Mouse (Mus musculus) common myeloid progenitor, adult 5-6 weeks (primary cell): ENCODE measurements around the gene Lpp. TPM values are rescaled to one million over a fixed set of nuclear protein-coding genes. Genes with fewer than 3 reads are reported as not detected.

Experiments used
- ATAC-seq: replicated peaks from 2 replicates; pipeline ENCODE4 v1.8.0; 2016; ENCODE audit warnings: low read depth, mild to moderate bottlenecking, moderate TSS enrichment, inconsistent platforms; ENCODE audit not compliant: poor library complexity, severe bottlenecking
- total RNA-seq: library from RNA; stranded (forward); fragments of 200-1000, 187-1606 nt; gene quantifications from 2 replicates; pipeline ENCODE4 v1.2.3, GENCODE M21; 2017

Gene Lpp
- total RNA-seq, 1 experiment from 2014 or later: 4.2 TPM

DNA sequence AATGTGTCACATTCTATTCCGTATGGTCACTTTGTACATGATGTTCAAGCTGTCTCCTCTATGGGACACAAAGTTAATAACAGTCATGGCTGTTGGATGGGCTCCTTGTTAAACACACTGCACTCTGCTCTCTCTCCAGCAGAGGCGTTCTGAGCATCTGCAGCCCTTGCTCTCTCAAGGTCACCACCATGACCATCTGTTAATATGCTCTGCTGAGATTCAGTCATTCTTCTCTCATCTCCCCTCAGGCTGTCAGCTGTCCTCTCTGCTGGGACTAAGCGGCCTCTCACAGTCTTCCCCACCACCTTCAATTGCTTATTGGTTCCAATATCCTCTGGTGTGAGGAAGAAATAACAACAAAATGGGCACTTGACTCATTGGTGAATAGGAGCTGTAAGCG, 425.8 kb downstream of the Lpp start:
- ATAC-seq: no peak

DNA sequence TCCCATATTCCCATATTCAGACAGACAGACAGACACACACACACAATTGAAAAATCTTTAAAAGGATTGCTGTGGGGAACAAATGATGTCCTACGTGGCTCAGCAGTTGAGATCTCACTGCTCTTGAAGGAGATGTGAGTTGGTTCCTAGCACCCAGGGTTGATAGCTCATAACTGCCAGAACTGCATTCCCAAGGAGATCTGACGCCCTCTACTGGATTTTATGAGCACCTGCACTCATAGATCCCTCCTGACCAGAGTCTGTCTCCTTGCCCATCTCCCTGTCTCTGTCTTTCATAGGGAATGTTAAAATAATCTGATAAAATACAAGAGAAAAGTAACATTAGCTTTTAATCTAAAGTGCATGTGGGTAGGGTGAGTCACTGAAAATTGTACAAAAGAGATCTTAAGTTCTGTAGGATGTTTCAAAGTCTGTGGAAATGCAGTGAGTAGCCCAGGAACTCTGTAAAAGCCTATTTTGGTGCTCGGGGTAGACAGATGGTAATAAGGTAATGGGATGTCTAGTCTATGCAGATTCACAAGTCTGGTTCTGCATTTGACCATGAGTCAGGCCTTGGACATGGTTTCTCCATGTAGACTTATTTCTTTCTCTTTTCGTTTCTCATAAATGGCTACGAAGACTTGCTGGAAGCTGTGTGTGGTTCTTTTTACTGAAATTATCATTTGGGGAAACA, 429.0 kb downstream of the Lpp start:
- ATAC-seq: no peak

DNA sequence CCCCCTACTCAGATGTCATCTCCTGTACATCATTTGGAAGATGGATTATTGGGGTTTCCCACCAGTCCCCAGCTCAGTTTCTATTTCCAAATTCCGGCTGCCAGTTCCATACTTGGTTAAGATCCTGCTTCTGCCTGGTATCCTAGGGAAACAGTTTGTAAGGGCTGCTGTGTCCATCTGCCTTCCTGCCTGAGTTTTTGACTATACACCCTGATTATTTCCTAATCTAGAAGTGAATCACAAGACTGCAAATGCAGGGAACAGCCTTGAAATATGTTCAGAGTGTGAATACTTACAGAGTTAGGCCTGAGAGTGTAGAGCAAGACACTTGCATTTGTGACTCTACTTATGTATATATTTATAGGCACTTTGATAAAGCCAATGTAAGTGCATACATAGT, 429.6 kb downstream of the Lpp start:
- no peak for ATAC-seq

DNA sequence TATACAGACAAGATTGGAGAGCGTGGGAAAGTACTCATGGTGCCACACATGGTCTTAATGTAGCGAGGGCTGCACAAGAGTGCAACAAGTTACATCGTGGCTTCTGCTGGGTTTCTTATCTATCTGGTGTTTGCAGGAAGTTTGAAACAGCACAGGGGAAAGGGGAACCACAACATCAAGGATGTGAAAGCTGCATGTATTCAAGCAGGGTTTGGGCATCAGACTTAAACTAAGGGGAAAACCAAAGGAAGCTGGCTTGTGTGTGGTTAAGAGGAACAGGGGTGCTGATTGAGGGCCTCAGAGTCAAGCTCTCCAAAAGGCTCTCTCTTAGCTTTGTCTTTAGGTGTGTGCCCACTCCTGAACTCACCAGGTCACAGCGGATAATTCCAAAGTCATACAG, 433.1 kb downstream of the Lpp start:
- ATAC-seq: peak; percentile 95

DNA sequence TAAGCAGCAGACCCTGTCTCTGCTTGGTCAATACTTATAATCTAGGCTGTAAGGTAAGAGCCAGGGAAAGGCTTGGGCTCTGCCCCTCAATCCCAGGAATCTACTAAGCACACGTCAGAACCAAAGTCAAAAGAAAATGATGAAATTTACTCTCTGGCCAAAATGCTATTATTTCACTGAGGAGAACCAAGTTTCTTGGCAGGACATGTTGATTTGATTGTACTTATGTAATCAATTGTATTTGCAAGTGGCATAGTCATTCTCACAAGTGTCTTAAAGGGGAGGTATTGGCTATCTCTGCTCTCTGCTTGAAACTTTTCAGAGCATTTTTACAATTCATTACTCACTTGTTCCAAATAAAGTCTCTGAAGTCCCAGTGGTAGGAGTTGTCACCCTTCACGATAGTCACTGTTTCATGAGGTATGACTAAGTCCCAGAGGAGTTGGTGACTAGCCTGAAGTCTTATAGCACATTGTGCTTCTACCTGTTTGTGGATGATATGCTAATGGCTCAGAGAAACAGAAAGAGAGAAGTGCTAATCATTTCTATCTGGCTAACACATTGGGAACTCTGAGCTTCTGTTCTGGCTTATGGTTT, 435.0 kb downstream of the Lpp start:
- ATAC-seq: no peak

DNA sequence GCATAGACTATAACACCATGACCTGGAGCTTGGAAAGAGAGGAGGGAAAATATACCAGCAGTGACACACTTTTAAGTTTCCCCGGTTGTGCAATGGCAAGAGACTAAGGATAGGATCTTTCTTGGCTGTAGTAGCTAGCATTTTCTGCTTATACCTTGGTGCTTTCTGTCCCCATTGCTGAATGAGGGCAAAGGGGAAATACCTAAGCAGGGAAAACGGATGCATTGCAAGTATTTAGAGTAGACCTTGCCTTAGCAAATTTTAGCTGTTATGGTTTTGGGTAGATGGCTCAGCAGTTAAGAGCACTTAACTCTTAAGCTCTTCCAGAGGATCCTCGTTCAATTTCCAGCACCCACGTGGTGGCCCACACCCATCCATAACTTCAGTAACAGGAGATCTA, 436.6 kb downstream of the Lpp start:
- ATAC-seq: no peak

DNA sequence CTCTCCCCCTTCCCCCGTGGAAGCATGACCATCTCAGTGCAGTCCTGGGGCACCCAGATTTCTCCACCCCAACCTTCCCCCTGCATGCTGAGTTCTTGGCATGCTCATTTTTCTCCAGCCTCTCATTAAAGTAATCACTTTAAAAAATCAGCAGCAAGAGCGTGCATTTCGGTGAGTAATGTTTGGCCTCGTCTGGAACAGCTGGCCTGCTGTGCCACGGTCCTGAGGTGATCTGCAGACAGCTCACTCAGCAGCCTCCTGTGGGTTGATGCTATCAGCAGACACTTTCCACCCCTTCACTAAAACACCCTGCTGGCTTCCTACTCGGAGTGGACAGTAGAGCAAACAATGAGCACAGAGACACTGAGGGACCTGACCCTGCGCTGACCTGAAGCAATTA, 437.6 kb downstream of the Lpp start:
- ATAC-seq: no peak

DNA sequence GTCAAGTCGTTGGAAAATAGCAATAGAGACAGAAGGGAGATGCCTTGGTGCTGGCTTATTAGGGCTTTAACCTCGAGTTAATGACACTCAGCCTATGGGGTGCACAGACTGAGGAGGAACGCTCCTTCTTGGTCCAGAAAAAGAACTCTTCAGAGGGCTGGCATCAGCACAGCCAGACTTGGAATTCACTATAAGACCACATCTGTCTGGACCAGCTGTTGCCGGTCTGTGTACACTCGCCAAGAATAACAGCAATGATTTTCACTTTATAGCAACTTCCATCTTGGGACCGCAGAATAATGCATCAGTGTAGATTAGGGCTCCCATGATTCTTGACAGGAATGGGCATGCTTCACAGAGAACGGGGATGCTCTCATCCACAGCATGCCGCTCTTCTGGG, 439.9 kb downstream of the Lpp start:
- no peak for ATAC-seq

DNA sequence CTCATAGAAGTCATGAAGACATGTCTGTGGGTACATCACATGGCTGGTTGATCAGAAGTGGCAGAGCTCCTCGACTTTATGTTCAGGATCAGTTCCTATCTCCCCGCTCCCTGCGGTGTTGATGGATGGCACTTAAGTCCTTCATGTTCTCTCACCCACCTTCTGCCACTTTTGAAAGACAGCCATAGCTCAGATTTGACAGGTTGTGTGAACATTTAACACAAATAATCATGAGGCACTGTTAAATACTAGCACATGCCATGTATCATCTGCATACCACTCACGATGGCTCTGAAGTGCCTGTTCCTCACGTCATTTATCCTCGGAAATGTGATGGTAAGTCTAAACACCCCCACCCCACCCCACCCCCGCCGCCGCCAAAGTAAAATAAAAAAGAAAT, 441.2 kb downstream of the Lpp start:
- no peak for ATAC-seq

DNA sequence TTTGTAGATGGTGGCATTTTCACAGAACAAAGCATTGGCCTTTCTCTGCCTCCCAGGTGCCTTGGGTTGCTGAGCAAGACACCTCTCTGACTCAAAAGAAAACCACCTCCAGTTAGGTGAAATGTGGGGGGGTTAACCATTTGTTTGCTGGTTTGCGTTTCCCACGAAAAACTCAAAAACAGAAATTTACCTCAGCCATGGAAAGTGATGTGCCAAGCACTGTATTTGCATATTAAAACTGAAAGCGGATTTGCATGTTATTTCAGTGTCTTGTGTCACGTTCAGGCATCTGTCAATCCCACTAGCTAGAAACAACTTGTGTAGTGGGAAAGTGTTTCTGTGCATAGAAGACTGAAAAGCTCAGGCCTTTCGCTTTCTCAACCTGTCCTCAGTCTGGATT, 443.2 kb downstream of the Lpp start:
- no peak for ATAC-seq

DNA sequence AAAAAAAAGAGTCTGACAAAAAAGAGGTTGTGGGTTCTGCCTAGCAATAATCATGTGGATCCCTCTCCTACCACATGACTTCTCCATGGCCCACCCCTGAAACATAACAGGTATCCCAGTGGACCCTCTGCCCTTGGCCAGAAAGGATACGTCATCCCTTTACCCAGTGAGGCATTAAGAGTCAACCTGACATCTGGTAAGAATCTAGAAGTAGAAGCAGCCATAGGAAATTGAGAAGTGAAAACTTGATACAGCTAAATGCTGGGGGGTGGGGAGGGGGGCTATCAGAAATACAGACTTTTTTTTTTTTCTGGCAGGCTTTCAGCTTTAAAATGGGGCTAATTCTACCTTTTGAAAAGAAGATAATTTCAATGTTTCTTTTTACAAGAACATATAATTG, 445.7 kb downstream of the Lpp start:
- ATAC-seq: no peak

DNA sequence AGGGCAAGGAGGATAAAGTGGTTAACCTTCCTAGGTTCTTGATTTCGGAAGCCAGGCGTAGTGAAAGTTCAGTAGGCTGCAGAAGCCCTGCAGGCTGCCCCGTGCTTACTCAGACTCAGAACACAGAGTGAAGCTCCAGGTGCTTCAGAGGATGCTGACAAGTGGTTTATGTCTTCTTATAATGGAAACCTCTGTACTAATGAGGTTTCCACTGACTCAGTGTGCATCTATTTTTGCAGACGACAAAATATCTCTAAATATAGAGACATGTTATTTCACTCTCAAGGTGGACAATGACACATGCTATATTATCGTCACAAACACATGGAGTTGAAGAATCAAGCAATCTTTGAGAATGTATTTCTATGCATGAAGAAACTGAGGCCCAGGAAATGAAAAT, 446.8 kb downstream of the Lpp start:
- ATAC-seq: no peak

DNA sequence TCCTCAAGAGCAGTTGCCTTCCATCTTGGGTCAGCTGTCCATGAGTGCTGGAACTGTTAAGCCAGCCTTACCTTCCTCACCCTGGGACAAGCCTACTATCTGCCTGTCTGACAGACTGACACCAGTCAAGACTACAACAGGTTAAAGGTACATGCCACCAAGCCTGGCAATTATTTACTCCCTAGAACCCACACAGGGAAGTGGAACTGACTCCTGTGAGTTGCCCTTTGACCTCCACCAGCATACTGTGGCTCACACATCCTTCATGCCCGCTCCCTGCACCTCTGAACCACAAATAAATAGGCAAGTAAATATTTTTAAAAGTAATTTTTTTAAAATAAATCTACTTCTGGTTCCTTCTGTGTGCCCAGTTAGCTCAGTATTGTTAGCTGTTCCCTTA, 452.8 kb downstream of the Lpp start:
- no peak for ATAC-seq

DNA sequence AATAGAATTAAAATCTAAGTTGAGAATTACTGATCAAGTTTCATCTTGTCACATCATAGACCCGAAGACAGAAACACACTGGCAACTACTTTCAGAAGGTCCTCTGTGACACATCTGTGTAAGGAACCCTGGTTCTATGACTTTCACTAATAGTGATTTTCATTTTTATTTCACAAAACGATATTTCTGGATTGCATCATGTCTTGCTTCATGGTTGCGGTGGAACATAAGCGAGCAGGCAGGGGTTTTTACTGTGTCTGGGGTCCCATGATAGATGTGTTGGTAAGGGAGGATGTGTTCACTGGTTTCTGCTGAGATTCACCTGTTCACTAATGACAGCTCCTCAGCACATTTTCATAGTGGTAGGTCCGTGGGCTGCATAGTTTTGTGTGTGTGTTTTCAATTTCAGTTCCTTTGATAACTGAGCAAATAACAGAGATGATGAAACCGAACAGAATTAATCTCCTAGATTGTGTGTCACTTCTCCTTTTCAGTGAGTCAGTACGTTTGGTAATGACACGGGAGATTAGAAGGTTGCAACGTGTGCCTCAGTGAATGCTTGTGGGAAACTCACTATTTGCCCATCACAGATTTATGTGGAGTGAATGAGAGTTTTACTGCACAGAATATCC, 466.3 kb downstream of the Lpp start:
- peak; percentile 60 for ATAC-seq

DNA sequence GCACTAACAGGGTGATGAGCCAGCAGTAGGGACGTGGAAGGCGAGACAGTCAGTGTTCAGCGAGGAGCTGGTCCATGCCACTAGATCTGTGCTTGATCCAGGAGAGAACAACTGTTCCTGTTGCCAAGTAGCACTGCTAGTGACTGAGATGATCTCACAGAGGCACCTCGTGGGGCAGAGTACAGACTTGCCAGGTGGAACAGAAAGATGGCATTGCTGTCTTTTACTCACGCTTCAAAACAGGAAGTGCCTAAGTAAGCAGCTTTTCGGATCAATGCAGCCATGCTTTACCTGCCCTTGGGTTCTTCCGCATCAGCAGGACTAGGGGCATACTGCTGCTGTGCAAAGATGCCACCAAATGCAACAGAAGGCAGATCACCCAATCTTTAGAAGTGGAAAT, 467.1 kb downstream of the Lpp start:
- 0 out of 2 replicates have a peak, but pooled peaks have one; percentile 3 for ATAC-seq

DNA sequence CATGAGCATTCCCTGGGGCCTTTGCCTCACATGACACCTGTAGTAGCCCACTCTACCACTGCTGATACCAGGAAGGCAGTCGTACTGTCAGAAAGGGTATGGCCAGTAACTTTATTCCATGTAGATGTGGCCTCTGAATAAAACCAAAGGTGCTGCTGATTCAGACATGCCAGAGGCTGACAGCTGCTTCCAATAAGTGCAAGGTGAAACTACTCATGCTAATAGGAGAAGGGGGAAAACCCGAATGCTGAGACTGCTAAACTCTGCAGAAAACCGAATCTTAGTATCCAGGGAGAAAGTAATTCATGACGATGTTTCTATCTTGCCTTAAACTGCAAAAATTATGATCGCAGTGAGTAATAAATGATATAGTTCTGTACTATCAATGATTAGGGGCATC, 468.1 kb downstream of the Lpp start:
- ATAC-seq: no peak

DNA sequence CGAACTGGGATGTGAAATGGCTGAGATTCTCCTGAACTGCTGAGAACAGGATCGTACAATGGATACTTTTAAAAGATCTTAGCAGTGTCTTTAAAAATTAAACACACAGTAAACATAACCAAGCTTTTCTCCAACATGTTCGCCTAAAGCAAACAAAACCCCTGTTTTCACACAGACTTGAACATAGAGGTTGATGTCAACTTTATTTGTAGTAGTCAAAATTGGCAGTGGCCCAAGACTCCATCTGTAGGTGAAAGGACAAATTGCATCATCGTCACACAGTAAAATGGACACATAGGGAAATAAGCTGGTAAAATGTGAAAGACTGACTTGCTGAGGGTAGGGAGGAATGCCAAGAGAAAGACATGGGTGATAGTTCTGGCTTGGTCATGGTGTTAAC, 480.9 kb downstream of the Lpp start:
- 0 out of 2 replicates have a peak, but pooled peaks have one; percentile 39 for ATAC-seq

DNA sequence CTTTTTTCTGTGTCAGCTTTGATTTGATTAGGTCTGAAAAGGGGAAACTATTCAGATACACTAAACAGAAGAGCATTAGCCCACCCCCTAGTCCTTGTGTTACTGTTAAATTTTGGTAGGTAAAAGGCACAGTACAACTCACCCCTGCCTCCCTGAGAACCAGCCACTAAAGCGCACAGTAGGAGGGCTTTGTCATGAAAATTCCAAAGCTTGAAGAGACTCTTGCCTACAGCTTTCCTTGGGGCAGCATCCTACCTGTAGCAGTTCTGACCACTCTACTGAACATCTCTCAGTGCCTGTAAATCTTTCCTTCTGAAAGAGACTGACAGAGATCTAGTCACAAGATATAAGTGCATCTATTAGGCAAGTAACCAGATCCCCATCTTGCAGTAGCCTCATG, 482.4 kb downstream of the Lpp start:
- no peak for ATAC-seq

DNA sequence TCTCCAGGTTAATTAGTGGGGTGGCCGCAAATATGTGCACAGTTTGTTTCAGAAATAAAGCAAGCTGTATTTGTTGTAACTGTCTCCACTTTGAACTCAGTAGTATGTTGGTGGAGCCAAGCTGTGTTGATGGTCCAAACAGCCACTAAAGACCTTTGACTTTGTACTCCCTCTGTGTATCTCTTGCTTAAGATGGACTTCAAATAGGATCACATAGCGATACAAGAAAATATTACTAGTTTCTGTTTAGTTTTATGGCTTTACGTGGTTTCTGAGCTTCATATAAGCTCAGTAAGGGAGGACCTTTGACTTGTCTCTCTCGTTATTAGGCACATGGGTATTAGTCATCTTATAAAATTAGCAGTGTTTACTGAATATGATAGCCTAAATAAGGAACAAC, 485.7 kb downstream of the Lpp start:
- ATAC-seq: no peak

DNA sequence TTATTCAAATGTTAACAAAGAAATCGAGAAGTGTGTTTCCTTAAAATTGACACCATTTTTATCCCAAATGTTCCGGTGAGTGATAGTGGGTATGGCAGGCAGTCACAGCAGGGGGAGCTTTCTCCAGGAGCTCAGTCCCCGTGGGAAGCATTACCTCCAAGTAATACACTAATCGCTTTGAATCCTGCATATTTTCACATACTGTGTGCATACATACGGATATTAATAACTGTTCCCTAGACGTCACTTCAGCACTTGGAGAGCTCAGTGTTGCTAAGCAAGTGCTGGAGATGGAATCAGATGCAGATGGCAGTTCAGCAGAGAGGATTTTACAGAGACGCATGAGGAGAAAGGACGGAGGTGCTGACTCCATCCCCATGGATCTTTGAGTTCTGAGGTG, 487.4 kb downstream of the Lpp start:
- no peak for ATAC-seq

DNA sequence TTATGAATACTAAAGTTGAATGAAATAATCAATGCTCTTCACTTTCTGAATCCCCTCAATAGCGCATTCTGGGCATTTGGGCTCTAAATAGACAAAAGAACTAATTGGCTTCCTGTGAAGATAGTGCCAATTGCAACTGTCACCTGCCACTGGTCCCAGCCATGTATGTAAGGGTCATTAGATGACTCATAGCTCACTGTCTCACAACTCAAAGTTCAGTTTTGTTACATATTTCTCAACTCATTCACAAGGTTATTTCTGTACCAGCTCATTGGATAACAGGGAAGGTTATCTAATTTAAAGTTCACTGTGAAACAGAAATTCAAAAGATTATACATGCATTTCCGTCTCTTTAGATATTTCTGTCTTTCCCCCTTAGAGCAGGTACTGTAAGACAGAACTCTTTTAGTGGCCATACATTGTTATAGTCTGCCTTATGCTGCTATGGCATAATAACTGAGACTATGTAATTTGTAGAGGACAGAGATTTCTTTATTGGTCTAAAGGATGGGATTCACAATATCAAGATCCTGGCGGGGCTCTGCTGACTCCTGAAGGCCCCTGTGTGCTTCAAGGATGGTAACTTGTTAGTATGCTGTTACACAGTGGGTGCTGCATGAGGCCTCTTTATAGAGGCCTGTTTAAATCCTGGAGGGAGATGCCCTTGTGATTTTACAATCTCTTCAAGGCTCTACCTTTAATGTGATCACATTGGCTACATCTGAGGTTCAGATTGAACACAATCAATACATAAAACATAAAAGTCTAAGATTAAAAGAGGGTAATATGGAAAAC, 488.9 kb downstream of the Lpp start:
- no peak for ATAC-seq
